Mouse (Mus musculus): ENCODE measurements around the gene Cyp2f2.

- TF ChIP-seq GATA1 (IDR thresholded peaks at IDR 0.05; ENCODE audit: borderline replicate concordance, low read length) (no peak), FLI1 (IDR thresholded peaks at IDR 0.05; ENCODE audit: low read length) (no peak)
Measured at GRCm38 (mm10) chr7:27167475-27168094, 47.9 kb downstream of the Cyp2f2 start.

Data from megakaryocyte, embryonic 14.5 days (primary cell).